Comparison of ENCODE assay signal across 8 mouse cellular contexts in the genomic region with DNA sequence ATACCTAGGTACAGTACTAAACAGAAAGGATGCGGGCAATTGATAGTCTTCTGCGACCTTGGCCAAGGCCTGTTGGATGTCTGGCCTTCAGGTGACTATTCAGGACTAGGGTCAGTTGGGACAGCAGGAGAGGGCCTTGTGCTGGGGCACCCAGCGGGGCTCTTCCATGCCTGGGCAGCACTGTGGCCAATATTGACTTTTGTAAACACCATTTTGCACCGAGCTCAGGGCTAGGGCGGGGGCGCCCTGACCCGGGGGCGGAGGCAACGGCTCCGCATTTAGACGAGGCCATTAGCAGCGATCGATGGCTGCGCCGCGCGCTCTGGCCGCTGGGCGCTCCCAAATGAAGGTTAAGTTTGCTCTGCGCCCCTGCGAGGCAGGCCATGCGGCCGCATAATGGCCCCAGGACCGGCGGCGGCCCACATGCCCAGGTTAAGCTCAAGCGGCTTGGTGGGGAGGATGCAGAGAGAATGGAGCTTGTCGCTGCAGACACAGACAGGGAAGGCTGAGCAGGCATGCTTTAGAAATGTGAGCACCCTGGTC.
DNase-seq lines count a peak whose midpoint lies in the region; ATAC-seq lines count a peak whose summit lies in the region.

No protein-coding gene starts in this region.

- H3K9me3 ChIP-seq in heart, embryonic 11.5 days (replicated peaks; ENCODE audit: control insufficient read depth, low read length), result no peaks in the 10 kb centered on the region
- H3K9me3 ChIP-seq in intestine, embryonic 15.5 days, result no peaks in the 10 kb centered on the region

- no peaks in the 10 kb centered on the region for H3K36me3 ChIP-seq in heart, embryonic 11.5 days (ENCODE audit: control insufficient read depth, insufficient read depth, low read length)
- H3K36me3 ChIP-seq in intestine, embryonic 15.5 days, result no peaks in the 10 kb centered on the region

- peaks cover 5% of the 10 kb centered on the region; the same call in 1 of the 2 replicates for H3K4me1 ChIP-seq in heart, embryonic 11.5 days (ENCODE audit: control insufficient read depth, insufficient read depth, low read length)
- H3K4me1 ChIP-seq in intestine, embryonic 15.5 days (replicated peaks), result peaks cover 9% of the 10 kb centered on the region; the same call in 1 of the 2 replicates

- intact Hi-C loops in heart, postnatal 14 days (cut with DNase I), result loop anchor here (5.0 kb wide), 2 partner anchors 264 to 299 kb away; no protein-coding TSS in a partner anchor

- DNase-seq in heart, postnatal 14 days, result no peak
- peak; percentile 59 for DNase-seq in embryo, embryonic 9.5 days (ENCODE audit: extremely low spot score)
- DNase-seq in neural tube, embryonic 10.5 days (ENCODE audit: extremely low spot score, low spot score), result peak; percentile 74
- no peak for DNase-seq in adrenal gland, postnatal 36 days
- no peak for DNase-seq in layer of hippocampus, adult 9-11 months
- no peak for DNase-seq in cerebellum, adult 18-20 months

- no peak overlapping the region for H3K9ac ChIP-seq in heart, embryonic 11.5 days (ENCODE audit: low read depth, low read length)
- H3K9ac ChIP-seq in intestine, embryonic 15.5 days, result no peak overlapping the region

- H3K4me3 ChIP-seq in heart, embryonic 11.5 days (ENCODE audit: low read depth, low read length), result 0 out of 2 replicates have a peak overlapping the region, but pooled peaks have one; percentile 5
- no peak overlapping the region for H3K4me3 ChIP-seq in intestine, embryonic 15.5 days (replicated peaks)

- ATAC-seq in heart, embryonic 11.5 days (replicated peaks; ENCODE audit: insufficient number of reproducible peaks, low FRiP score, low TSS enrichment), result no peak
- no peak for ATAC-seq in intestine, embryonic 15.5 days

- H3K27me3 ChIP-seq in heart, embryonic 11.5 days (ENCODE audit: control insufficient read depth, insufficient read depth, low read length), result peaks cover 40% of the 10 kb centered on the region
- peaks cover 5% of the 10 kb centered on the region; the same call in 1 of the 2 replicates for H3K27me3 ChIP-seq in intestine, embryonic 15.5 days (replicated peaks)

- no peak overlapping the region for H3K27ac ChIP-seq in heart, embryonic 11.5 days (ENCODE audit: low read depth, low read length)
- no peak overlapping the region for H3K27ac ChIP-seq in intestine, embryonic 15.5 days

- 9% methylated on average over 28 of the region's 28 CpGs for WGBS in heart, embryonic 11.5 days (ENCODE audit: insufficient replicate concordance)
- 13% methylated on average over 28 of the region's 28 CpGs for WGBS in intestine, embryonic 15.5 days

- peak overlapping the region; percentile 40 for H3K4me2 ChIP-seq in heart, embryonic 11.5 days
- H3K4me2 ChIP-seq in intestine, embryonic 15.5 days (replicated peaks), result peak overlapping the region; percentile 30

Comparison
In these comparisons a context has a peak if more than half of its experiments do, and no peak if none do; other contexts are left out.
1. DNase-seq: peak in embryo, embryonic 9.5 days (single experiment) and neural tube, embryonic 10.5 days (single experiment); none in heart, postnatal 14 days (0 of 2), adrenal gland, postnatal 36 days (0 of 2), layer of hippocampus, adult 9-11 months (single experiment) and cerebellum, adult 18-20 months (0 of 2).